Mouse (Mus musculus): Measurements from ENCODE around the gene Ppp1r9a. TPM values are rescaled to one million over a fixed set of nuclear protein-coding genes. Genes with fewer than 3 reads are reported as not detected.

Ppp1r9a gene
- total and polyA plus RNA-seq, 3 experiments = 1.0 TPM; not detected in 2

- no peaks in the 10 kb centered on the region for H3K27me3 ChIP-seq (replicated peaks)
- no peaks in the 10 kb centered on the region for H3K79me2 ChIP-seq (replicated peaks; ENCODE audit: control insufficient read depth, extremely low read depth, insufficient read depth, poor library complexity, severe bottlenecking)
- H3K4me2 ChIP-seq (ENCODE audit: insufficient read depth, low read depth, poor library complexity, severe bottlenecking) = no peak overlapping the region
- peaks cover 5 to 23% of the 10 kb centered on the region in 2 experiments; a peak in 2 of 4 replicates for H3K4me1 ChIP-seq (ENCODE audit: control insufficient read depth in 1 of 2, insufficient read depth in 2 of 2)
- no peak overlapping the region for H3K4me3 ChIP-seq (replicated peaks in 1 of 3; ENCODE audit: low read depth in 2 of 3, low read length in 2 of 3, poor library complexity in 1 of 3)
- in situ Hi-C loops (cut with MboI; ENCODE audit: low pct_ligation_motif_present, low pct_unique_long_range_greater_than_20kb, low sequenced_read_pairs) = no loop called here
- H3K9ac ChIP-seq (ENCODE audit: insufficient read depth, low read depth) = no peak overlapping the region
- no peaks in the 10 kb centered on the region for H3K9me3 ChIP-seq (replicated peaks; ENCODE audit: low read length)
- H3K36me3 ChIP-seq (replicated peaks in 1 of 2; ENCODE audit: control insufficient read depth in 1 of 2, insufficient read depth in 1 of 2, low read length in 1 of 2) = no peaks in the 10 kb centered on the region
- DNase-seq (ENCODE audit: extremely low read depth) = no peak
- dilution Hi-C loops (cut with MboI; ENCODE audit: extremely low pct_ligation_motif_present, extremely low pct_unique_long_range_greater_than_20kb, low sequenced_read_pairs) = no loop called here
- no peak overlapping the region for H3K27ac ChIP-seq (ENCODE audit: insufficient read depth, low read depth)
- TF ChIP-seq KAT2A (IDR thresholded peaks at IDR 0.05; ENCODE audit: insufficient replicate concordance, low read length) = no peak
- TF ChIP-seq EP300 (IDR thresholded peaks at IDR 0.05; ENCODE audit: low read length) = no peak
- no peak for TF ChIP-seq IRF4 (IDR thresholded peaks at IDR 0.05; ENCODE audit: low read depth, low read length)
- no peak for TF ChIP-seq GABPA (IDR thresholded peaks at IDR 0.05; ENCODE audit: insufficient replicate concordance, low read depth, low read length)
- no peak for TF ChIP-seq MAX (IDR thresholded peaks at IDR 0.05; ENCODE audit: low read length)
- no peak for TF ChIP-seq E2F4 (IDR thresholded peaks at IDR 0.05; ENCODE audit: insufficient replicate concordance, low read depth, low read length)
- no peak for TF ChIP-seq CHD2 (IDR thresholded peaks at IDR 0.05; ENCODE audit: low read length)
- TF ChIP-seq USF1 (IDR thresholded peaks at IDR 0.05; ENCODE audit: low read depth, low read length) = no peak
- no peak for TF ChIP-seq HCFC1 (IDR thresholded peaks at IDR 0.05; ENCODE audit: low read depth, low read length)
- TF ChIP-seq RAD21 (IDR thresholded peaks at IDR 0.05; ENCODE audit: low read depth, low read length) = no peak
- no peak for TF ChIP-seq ETS1 (conservative IDR thresholded peaks at IDR 0.05; ENCODE audit: low read depth, low read length)
- TF ChIP-seq CTCF (conservative IDR thresholded peaks at IDR 0.05 in 1 of 2, IDR thresholded peaks at IDR 0.05 in 1 of 2; ENCODE audit: low read depth in 2 of 2, low read length in 2 of 2) = no peak
- TF ChIP-seq CHD1 (IDR thresholded peaks at IDR 0.05; ENCODE audit: low read depth, low read length) = no peak
- no peak for TF ChIP-seq JUN (IDR thresholded peaks at IDR 0.05; ENCODE audit: insufficient read depth, low read depth, low read length)
- no peak for TF ChIP-seq ELF1 (IDR thresholded peaks at IDR 0.05; ENCODE audit: low read depth, low read length)
- no peak for TF ChIP-seq JUND (conservative IDR thresholded peaks at IDR 0.05; ENCODE audit: low read depth, low read length)
- TF ChIP-seq NELFE (IDR thresholded peaks at IDR 0.05; ENCODE audit: low read depth, low read length) = no peak
- no peak for TF ChIP-seq POLR2A (IDR thresholded peaks at IDR 0.05; ENCODE audit: low read depth, low read length)
Observed at GRCm38 (mm10) chr6:5162052-5162451, 259.3 kb downstream of the Ppp1r9a start.

GRCm38 (mm10) chr6:5163507-5164144, 260.9 kb downstream of the Ppp1r9a start:
- H3K79me2 ChIP-seq (replicated peaks; ENCODE audit: control insufficient read depth, extremely low read depth, insufficient read depth, poor library complexity, severe bottlenecking) = no peaks in the 10 kb centered on the region
- TF ChIP-seq MAX (IDR thresholded peaks at IDR 0.05; ENCODE audit: low read length) (no peak), CHD1 (IDR thresholded peaks at IDR 0.05; ENCODE audit: low read depth, low read length) (no peak), MEF2A (IDR thresholded peaks at IDR 0.05; ENCODE audit: borderline replicate concordance, low read depth, low read length) (no peak), KAT2A (IDR thresholded peaks at IDR 0.05; ENCODE audit: insufficient replicate concordance, low read length) (no peak), JUND (conservative IDR thresholded peaks at IDR 0.05; ENCODE audit: low read depth, low read length) (no peak), ZNF384 (IDR thresholded peaks at IDR 0.05; ENCODE audit: low read depth, low read length) (no peak), ZKSCAN1 (IDR thresholded peaks at IDR 0.05; ENCODE audit: borderline replicate concordance, low read depth, low read length) (no peak), SIN3A (IDR thresholded peaks at IDR 0.05; ENCODE audit: low read length) (no peak), HCFC1 (IDR thresholded peaks at IDR 0.05; ENCODE audit: low read depth, low read length) (no peak), MXI1 (IDR thresholded peaks at IDR 0.05; ENCODE audit: low read depth, low read length) (no peak), JUN (IDR thresholded peaks at IDR 0.05; ENCODE audit: insufficient read depth, low read depth, low read length) (no peak), TBP (conservative IDR thresholded peaks at IDR 0.05; ENCODE audit: low read depth, low read length) (no peak), SMC3 (IDR thresholded peaks at IDR 0.05; ENCODE audit: low read depth, low read length) (no peak), EP300 (IDR thresholded peaks at IDR 0.05; ENCODE audit: low read length) (no peak), GABPA (IDR thresholded peaks at IDR 0.05; ENCODE audit: insufficient replicate concordance, low read depth, low read length) (no peak), POLR2A (IDR thresholded peaks at IDR 0.05; ENCODE audit: low read depth, low read length) (no peak)
- H3K27ac ChIP-seq (ENCODE audit: insufficient read depth, low read depth) = no peak overlapping the region
- in situ Hi-C loops (cut with MboI; ENCODE audit: low pct_ligation_motif_present, low pct_unique_long_range_greater_than_20kb, low sequenced_read_pairs) = no loop called here
- H3K9me3 ChIP-seq (replicated peaks; ENCODE audit: low read length) = no peaks in the 10 kb centered on the region
- H3K9ac ChIP-seq (ENCODE audit: insufficient read depth, low read depth) = no peak overlapping the region
- H3K4me3 ChIP-seq (replicated peaks in 1 of 3; ENCODE audit: low read depth in 2 of 3, low read length in 2 of 3, poor library complexity in 1 of 3) = no peak overlapping the region
- H3K4me2 ChIP-seq (ENCODE audit: insufficient read depth, low read depth, poor library complexity, severe bottlenecking) = no peak overlapping the region
- H3K27me3 ChIP-seq (replicated peaks) = no peaks in the 10 kb centered on the region
- H3K4me1 ChIP-seq (ENCODE audit: control insufficient read depth in 1 of 2, insufficient read depth in 2 of 2) = peaks cover 5 to 18% of the 10 kb centered on the region in 2 experiments; a peak in 2 of 4 replicates
- DNase-seq (ENCODE audit: extremely low read depth) = no peak
- no peaks in the 10 kb centered on the region for H3K36me3 ChIP-seq (replicated peaks in 1 of 2; ENCODE audit: control insufficient read depth in 1 of 2, insufficient read depth in 1 of 2, low read length in 1 of 2)
- dilution Hi-C loops (cut with MboI; ENCODE audit: extremely low pct_ligation_motif_present, extremely low pct_unique_long_range_greater_than_20kb, low sequenced_read_pairs) = no loop called here

Measured in CH12.LX (cell line).